Mouse (Mus musculus): ENCODE data around the gene Phex.

Phex gene

GRCm38 (mm10) chrX:157415212-157415611, at the start of gene Phex:
TSS of gene Phex (minus strand) at chrX:157415312.
- no peak for DNase-seq (ENCODE audit: low spot score)

GRCm38 (mm10) chrX:157462716-157463115, 47.6 kb upstream of the Phex start:
- DNase-seq (ENCODE audit: low spot score), result no peak

- DNase-seq (ENCODE audit: low spot score), result peak; percentile 15
Observed at GRCm38 (mm10) chrX:157454430-157454829, 39.3 kb upstream of the Phex start.

- no peak for DNase-seq (ENCODE audit: low spot score)
Observed at GRCm38 (mm10) chrX:157449000-157449399, 33.9 kb upstream of the Phex start.

- no peak for DNase-seq (ENCODE audit: low spot score)
Observed at GRCm38 (mm10) chrX:157447431-157447830, 32.3 kb upstream of the Phex start.

GRCm38 (mm10) chrX:157434768-157435167, 19.7 kb upstream of the Phex start:
- no peak for DNase-seq (ENCODE audit: low spot score)

GRCm38 (mm10) chrX:157419451-157419850, 4.3 kb upstream of the Phex start:
- no peak for DNase-seq (ENCODE audit: low spot score)

- DNase-seq (ENCODE audit: low spot score), result no peak
Observed at GRCm38 (mm10) chrX:157404919-157405318, 10.2 kb downstream of the Phex start.

GRCm38 (mm10) chrX:157391241-157391640, 23.9 kb downstream of the Phex start:
- DNase-seq (ENCODE audit: low spot score), result no peak

- peak; percentile 3 for DNase-seq (ENCODE audit: low spot score)
Observed at GRCm38 (mm10) chrX:157390102-157390501, 25.0 kb downstream of the Phex start.

GRCm38 (mm10) chrX:157388419-157388818, 26.7 kb downstream of the Phex start:
- DNase-seq (ENCODE audit: low spot score), result no peak

- no peak for DNase-seq (ENCODE audit: low spot score)
Observed at GRCm38 (mm10) chrX:157387025-157387424, 28.1 kb downstream of the Phex start.

GRCm38 (mm10) chrX:157378822-157379221, 36.3 kb downstream of the Phex start:
- no peak for DNase-seq (ENCODE audit: low spot score)

GRCm38 (mm10) chrX:157377456-157377855, 37.7 kb downstream of the Phex start:
- no peak for DNase-seq (ENCODE audit: low spot score)

GRCm38 (mm10) chrX:157373873-157374272, 41.2 kb downstream of the Phex start:
- DNase-seq (ENCODE audit: low spot score), result no peak

GRCm38 (mm10) chrX:157369166-157369565, 45.9 kb downstream of the Phex start:
- DNase-seq (ENCODE audit: low spot score), result no peak

- DNase-seq (ENCODE audit: low spot score), result no peak
Observed at GRCm38 (mm10) chrX:157355521-157355920, 59.6 kb downstream of the Phex start.

GRCm38 (mm10) chrX:157346201-157346600, 68.9 kb downstream of the Phex start:
- no peak for DNase-seq (ENCODE audit: low spot score)

- no peak for DNase-seq (ENCODE audit: low spot score)
Observed at GRCm38 (mm10) chrX:157334726-157335125, 80.4 kb downstream of the Phex start.

GRCm38 (mm10) chrX:157329821-157330220, 85.3 kb downstream of the Phex start:
- DNase-seq (ENCODE audit: low spot score), result no peak

GRCm38 (mm10) chrX:157328396-157328795, 86.7 kb downstream of the Phex start:
- DNase-seq (ENCODE audit: low spot score), result no peak

- DNase-seq (ENCODE audit: low spot score), result no peak
Observed at GRCm38 (mm10) chrX:157327756-157328155, 87.4 kb downstream of the Phex start.

- no peak for DNase-seq (ENCODE audit: low spot score)
Observed at GRCm38 (mm10) chrX:157324396-157324795, 90.7 kb downstream of the Phex start.

- DNase-seq (ENCODE audit: low spot score), result no peak
Observed at GRCm38 (mm10) chrX:157310331-157310730, 104.8 kb downstream of the Phex start.

GRCm38 (mm10) chrX:157308171-157308570, 106.9 kb downstream of the Phex start:
- no peak for DNase-seq (ENCODE audit: low spot score)

Data from left cerebral cortex, adult 11 months (tissue).